Mouse (Mus musculus) thymus, postnatal 36 days (tissue): ENCODE measurements around the gene Enpp4.

Experiments used
- DNase-seq, 2 experiments: peaks; one replicate each; pipeline ENCODE4 v3.0.0; 2022; ENCODE audit warnings: mixed read lengths in 2 of 2

Enpp4 gene

GRCm38 (mm10) chr17:44090916-44091315 is 14.7 kb downstream of the Enpp4 start:
- DNase-seq = no peak

DNA sequence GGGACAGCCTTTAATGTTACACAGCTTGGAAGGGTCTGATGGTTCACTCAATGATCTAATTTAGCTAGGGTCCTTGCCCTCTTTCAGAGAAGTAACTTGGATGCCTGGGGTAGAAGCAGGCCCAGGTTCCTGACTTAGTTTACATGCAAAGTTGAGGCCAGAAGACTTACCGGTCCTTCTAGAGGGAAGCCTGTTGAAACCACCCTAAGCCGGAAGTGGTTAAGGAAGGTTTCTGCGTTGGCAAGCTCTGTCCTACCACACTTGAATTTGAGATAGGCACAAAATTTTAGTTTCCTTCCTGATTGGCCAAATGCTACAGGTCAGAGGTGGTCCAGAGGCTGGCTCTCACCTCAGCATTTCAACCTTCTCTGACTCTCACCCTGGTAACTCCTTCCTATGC is 17.4 kb downstream of the Enpp4 start:
- no peak for DNase-seq

- no peak for DNase-seq
These were observed 22.5 kb downstream of the Enpp4 start for GRCm38 (mm10) chr17:44083156-44083555.

DNA sequence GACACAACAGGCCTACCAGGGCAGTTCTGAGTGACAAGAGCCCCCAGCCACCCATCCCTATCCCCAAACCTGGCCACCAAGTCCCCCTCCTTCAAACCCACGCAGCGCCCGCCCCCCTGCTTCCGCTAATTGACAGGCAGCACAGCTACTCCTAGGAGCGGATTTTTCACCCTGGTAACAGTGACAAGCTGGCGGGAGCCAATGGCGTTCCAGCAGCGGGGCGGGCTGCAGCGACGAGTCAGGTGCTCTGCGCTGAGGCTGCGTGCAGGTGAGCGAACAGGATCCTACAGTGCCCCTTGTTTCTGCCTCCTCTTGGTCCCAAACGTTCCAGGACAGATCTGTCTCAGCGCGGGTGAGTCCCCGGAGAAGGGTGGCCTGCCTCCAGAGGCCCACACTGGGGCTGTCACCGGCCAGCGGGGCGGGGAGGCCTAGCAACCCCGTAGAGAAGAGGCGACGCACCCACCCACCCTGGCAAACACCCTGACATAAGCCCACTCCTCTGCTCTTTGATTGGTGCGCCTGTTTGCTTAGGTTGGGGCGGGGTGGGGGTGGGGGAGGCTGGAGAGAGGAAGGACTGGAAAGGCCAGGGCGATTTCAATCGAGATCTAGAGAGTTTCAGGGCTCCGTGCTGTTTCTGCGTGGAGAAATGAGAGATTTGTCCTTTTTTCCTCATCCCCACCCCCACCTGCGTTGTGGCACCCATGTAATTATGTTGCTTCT is 26.8 kb downstream of the Enpp4 start, which contains the start of gene Enpp5:
Gene Enpp5, plus strand, starts transcription at position 183 of the 720 bp plus-strand sequence.
- DNase-seq = peak; percentile 82 to 86

GRCm38 (mm10) chr17:44077843-44078160 is 27.8 kb downstream of the Enpp4 start:
- DNase-seq = no peak

DNA sequence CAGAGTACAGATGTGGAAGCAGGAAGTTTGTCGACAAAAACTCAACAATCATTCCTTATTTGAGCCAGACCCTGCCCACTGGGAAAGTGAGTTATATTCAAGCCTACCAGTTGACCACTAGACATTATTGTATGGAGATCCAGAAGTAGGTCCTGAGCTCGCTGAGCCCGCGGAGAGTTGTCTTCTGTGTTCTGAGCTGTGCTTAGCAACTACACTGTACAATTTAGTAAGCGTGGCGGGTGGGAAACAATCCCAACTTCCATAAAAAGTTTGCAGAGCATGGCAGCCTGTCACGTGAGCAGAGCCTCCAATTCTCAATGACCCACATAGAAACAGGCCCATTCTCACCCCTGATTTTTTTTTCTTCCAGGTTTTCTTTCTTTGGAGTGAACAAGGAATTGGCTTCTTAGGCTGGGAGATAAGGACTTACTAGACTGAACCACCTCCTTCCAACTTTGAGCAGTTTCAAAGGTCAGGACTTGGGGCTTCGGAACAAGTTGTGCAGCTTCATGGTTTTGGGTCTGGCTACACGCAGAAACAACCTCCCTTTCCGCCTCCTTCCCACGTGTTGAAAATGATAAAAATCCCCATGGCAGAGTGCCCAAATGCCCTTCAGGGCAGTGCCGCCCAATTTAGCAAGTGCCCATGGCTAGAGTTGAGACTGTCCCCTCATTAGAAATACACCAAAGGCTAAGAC is 28.3 kb downstream of the Enpp4 start:
- DNase-seq = no peak

DNA sequence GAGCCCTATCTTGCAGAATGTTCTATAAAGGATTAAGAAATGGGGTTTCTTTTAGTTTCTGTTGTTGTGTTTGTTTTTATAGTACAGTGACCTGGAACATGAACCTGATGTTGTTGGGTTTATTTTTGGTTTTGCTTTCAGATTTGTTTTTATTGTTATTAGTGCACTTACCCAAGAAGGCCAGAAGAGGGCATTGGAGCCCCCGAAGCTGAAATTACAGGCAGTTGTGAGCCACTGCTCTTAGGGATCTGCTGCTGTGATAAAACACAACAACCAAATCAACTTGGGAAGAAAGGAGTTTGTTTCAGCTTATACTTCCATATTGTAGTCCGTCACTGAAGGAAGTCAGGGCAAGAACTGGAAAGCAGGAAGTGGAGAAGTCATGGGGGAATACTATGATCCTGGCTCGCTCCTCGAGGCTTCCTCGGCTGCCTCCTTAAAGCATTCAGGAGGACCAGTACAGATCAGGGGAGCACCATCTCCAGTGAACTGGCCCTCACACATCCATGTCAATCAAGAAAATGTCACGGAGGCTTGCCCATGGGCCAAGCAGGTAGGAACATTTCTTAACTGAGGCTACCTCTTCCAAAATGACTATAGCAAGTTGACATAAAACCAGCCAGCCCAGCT is 29.4 kb downstream of the Enpp4 start:
- no peak for DNase-seq

- no peak for DNase-seq
These were observed 30.0 kb downstream of the Enpp4 start for GRCm38 (mm10) chr17:44075601-44076000.

GRCm38 (mm10) chr17:44071680-44072079 is 33.9 kb downstream of the Enpp4 start:
- DNase-seq = no peak

- no peak for DNase-seq
These were observed 36.7 kb downstream of the Enpp4 start for GRCm38 (mm10) chr17:44068876-44069275.

GRCm38 (mm10) chr17:44061289-44061890 is 44.2 kb downstream of the Enpp4 start:
- DNase-seq = no peak

DNA sequence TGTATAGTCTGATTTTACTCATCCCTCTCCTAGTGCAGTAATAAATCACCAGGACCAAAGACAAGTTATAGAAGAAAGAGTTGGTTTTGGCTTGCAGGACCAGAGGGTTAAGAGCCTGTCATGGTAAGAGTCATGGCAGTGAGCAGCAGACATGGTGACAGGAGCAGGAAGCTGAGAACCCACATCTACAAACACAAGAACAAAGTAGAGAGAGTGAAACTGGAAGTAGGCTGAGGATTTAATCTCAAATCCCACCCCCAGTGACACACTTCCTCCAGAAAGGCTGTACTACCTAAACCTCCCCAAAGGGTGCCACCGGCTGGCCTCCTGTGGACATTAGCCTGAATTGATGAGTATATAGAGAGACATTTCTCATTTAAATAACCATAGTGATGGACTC is 44.8 kb downstream of the Enpp4 start:
- no peak for DNase-seq

- DNase-seq = no peak
These were observed 47.5 kb downstream of the Enpp4 start for GRCm38 (mm10) chr17:44058145-44058544.

GRCm38 (mm10) chr17:44057123-44057522 is 48.5 kb downstream of the Enpp4 start:
- no peak for DNase-seq

- DNase-seq = no peak
These were observed 52.2 kb downstream of the Enpp4 start for GRCm38 (mm10) chr17:44053427-44053826.
